Mouse (Mus musculus): ENCODE data around the gene Cd2bp2. TPM values are rescaled to one million over a fixed set of nuclear protein-coding genes. Genes with fewer than 3 reads are reported as not detected.

Gene Cd2bp2
- 58.1 and 71.9 TPM in 2 replicates for polyA plus RNA-seq (2014; fragmentation: Nextera tagmentation; extraction: Ambion mirVana)

DNA sequence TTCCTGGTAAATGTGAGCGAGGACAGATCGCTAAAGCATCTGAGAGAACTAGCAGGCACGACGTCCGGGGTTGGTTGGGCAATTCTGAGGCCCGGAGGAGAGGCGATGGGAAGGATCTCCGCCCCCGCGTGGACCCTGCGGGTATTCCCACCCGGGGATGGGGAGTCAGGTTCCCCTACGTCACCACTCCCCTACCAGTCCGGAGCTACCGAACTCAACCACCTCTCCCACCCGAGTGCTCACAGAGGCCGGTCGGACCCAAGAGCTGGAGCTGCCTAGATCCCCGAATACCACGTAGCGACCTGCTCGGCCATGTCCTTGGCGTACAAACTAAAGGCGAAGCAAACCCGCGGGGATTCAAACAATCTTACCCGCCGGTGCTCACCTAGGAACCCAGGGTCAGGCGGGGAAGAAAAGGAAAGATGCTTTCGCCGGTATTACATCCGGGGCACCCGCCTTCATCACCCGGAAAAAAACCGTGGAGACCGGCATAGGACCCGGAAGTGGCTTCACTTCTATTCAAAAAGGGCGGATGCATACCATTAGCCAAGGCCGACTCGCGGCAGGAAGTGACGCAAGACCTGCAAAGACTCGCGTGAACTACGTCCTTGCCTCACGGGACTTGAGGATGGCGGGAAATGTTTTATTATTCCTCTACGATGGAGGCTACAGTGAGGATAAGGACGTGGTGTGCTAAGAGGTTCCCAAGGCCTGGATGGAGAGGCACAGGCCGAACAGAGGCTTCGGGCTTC is at the start of gene Cd2bp2:
TSS of gene Cd2bp2 (minus strand) at position 507 of the 752 bp plus-strand sequence.
- H3K4me2 ChIP-seq (ENCODE audit: low read depth, low read length): peak within 1 kb of the TSS; percentile 88
- under 1% methylated on average over 51 of the region's 51 CpGs for WGBS

DNA sequence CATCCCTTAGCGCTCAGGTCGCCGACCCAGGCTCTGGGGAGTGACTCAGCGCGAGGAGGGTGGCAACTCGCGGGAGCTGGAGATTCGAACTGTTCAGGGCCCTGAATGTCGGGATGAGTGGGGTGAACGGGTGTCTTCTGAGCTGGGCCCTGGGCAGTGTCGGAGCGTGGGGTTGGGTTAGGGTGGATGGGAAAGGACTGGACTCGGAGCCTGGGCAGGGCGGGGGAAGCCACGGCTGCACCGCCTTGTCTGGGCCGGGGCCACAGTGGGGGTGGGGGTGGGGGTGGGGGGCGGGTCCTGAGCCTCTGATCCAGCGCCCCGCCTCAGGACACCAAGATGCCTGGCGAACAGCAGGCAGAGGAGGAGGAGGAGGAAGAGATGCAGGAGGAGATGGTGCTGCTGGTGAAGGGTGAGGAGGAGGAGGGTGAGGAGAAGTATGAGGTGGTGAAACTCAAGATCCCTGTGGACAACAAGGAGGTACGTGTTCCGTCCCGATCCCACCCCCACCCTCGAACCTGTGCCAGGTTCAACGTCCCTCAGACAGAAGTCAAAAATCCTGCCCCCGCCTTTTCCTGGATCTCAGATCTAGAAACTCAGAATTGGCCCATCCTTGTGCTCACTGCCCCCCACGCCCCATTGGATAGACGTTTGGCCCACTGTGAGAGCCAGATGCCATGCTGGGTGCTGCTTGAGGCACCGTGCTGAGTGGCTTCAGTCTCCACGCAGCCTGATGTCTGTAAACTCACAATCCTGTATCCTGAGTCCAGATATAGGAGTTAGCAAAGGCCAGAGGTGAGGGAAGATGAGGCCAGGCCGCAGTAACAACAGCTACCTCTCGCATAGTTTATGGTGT is 49.0 kb upstream of the Cd2bp2 start:
- peak overlapping the region; percentile 76 for H3K4me2 ChIP-seq (ENCODE audit: low read depth, low read length)
- 14% methylated on average over 27 of the region's 33 CpGs for WGBS
- peaks cover 24% of the 10 kb centered on the region for H3K4me1 ChIP-seq (ENCODE audit: control insufficient read depth, insufficient read depth, low read length)

More for the DNA sequence above, at the start of gene Cd2bp2:
- Histone ChIP-seq H3K27me3 (ENCODE audit: control insufficient read depth, insufficient read depth, low read length) (no peaks in the 10 kb centered on the region), H3K27ac (ENCODE audit: low read depth, low read length) (peak within 1 kb of the TSS; percentile 85), H3K9me3 (ENCODE audit: control insufficient read depth, low read length) (no peaks in the 10 kb centered on the region), H3K4me1 (ENCODE audit: control insufficient read depth, insufficient read depth, low read length) (peaks cover 16% of the 10 kb centered on the region), H3K36me3 (ENCODE audit: control insufficient read depth, insufficient read depth, low read length) (peaks cover 68% of the 10 kb centered on the region), H3K4me3 (ENCODE audit: low read depth, low read length) (peak within 1 kb of the TSS; percentile 62), H3K9ac (replicated peaks; ENCODE audit: low read depth, low read length) (peak within 1 kb of the TSS; percentile 69)
- peak; percentile 96 for ATAC-seq (ENCODE audit: low read depth)

DNA sequence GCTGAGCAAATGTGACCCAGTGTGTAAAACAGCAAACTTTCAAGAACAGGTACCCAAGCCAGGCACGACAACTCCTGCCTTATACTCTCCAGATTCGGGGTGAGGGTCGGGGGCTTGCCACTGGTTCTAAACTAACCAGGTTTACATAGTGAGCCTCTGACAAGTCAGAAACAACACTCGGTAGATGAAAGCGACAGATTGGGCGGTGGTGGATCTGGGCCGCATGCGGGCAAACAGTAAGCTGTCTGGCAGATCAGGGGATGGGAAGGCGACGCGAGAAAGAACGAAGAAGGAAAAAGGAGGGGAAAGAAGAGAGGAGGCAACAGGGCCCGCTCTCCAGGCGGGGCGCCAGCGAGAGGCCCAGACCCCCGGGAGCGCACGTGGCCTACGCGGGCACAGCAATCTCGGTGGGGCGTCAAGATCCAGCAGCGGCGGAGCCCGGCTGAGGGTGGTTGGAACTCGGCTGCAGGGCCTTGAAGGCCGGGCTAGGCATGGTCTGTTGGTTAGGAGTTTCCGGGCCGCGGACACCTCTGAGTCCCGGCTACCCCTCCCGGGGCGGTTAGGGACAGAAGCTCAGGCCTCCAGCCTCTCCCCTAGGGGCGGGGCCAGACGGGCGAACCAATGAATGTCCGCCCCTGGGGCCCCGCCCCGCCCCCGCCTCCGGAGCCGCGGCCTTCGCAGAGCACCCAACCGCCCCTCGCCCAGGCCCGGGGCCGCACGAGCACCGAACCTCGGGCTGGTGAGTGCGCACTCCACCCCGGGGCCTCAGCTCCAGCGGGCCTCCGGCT is 48.2 kb upstream of the Cd2bp2 start, which contains the start of gene Zfp771:
TSS of gene Zfp771 (plus strand) at position 405 of the 788 bp plus-strand sequence.
- WGBS: under 1% methylated on average over 48 of the region's 56 CpGs
- H3K4me2 ChIP-seq (ENCODE audit: low read depth, low read length): peak within 1 kb of the TSS; percentile 76

More for the DNA sequence above, 49.0 kb upstream of the Cd2bp2 start:
- Histone ChIP-seq H3K27me3 (ENCODE audit: control insufficient read depth, insufficient read depth, low read length) (no peaks in the 10 kb centered on the region), H3K9ac (replicated peaks; ENCODE audit: low read depth, low read length) (peak overlapping the region; percentile 88), H3K9me3 (ENCODE audit: control insufficient read depth, low read length) (no peaks in the 10 kb centered on the region), H3K27ac (ENCODE audit: low read depth, low read length) (peak overlapping the region; percentile 82), H3K36me3 (ENCODE audit: control insufficient read depth, insufficient read depth, low read length) (0 out of 2 replicates have a peak, but pooled peaks cover 3% of the 10 kb centered on the region), H3K4me3 (ENCODE audit: low read depth, low read length) (peak overlapping the region; percentile 90)
- peak; percentile 69 for ATAC-seq (ENCODE audit: low read depth)

DNA sequence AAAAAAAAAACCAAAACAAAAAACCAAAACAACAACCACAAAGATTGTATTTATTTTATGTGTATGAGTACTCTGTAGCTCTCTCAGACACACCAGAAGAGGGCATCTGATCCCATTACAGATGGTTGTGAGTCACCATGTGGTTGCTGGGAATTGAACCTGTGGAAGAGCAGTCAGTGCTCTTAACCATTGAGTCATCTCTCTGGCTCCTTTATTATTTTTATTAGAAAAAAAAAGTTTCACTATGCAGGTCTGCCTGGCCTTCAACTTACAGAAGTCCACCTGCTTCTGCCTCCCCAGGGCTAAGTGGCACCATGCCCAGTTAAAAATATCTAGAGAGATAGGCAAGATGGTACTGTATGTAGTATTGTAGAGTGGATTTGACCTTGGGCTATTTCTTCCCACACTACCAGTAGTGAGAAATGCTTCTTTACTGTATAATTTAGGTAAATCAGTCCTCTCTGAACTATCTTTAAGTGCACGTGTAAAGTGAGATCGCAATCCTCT is 47.6 kb upstream of the Cd2bp2 start:
- no peaks in the 10 kb centered on the region for H3K27me3 ChIP-seq (ENCODE audit: control insufficient read depth, insufficient read depth, low read length)
- ATAC-seq (ENCODE audit: low read depth): no peak
- WGBS: 39% methylated on average over 2 of the region's 2 CpGs
- H3K27ac ChIP-seq (ENCODE audit: low read depth, low read length): peak overlapping the region; percentile 82
- H3K4me1 ChIP-seq (ENCODE audit: control insufficient read depth, insufficient read depth, low read length): peaks cover 24% of the 10 kb centered on the region
- H3K9ac ChIP-seq (replicated peaks; ENCODE audit: low read depth, low read length): peak overlapping the region; percentile 88; the same call in 1 of the 2 replicates
- peak overlapping the region; percentile 90 for H3K4me3 ChIP-seq (ENCODE audit: low read depth, low read length)
- peak overlapping the region; percentile 76 for H3K4me2 ChIP-seq (ENCODE audit: low read depth, low read length)
- H3K9me3 ChIP-seq (ENCODE audit: control insufficient read depth, low read length): no peaks in the 10 kb centered on the region
- H3K36me3 ChIP-seq (ENCODE audit: control insufficient read depth, insufficient read depth, low read length): 0 out of 2 replicates have a peak, but pooled peaks cover 4% of the 10 kb centered on the region

More for the DNA sequence above, 48.2 kb upstream of the Cd2bp2 start, which contains the start of gene Zfp771:
- 0 out of 2 replicates have a peak, but pooled peaks cover 3% of the 10 kb centered on the region for H3K36me3 ChIP-seq (ENCODE audit: control insufficient read depth, insufficient read depth, low read length)
- peaks cover 24% of the 10 kb centered on the region for H3K4me1 ChIP-seq (ENCODE audit: control insufficient read depth, insufficient read depth, low read length)
- H3K27me3 ChIP-seq (ENCODE audit: control insufficient read depth, insufficient read depth, low read length): no peaks in the 10 kb centered on the region
- H3K4me3 ChIP-seq (ENCODE audit: low read depth, low read length): peak within 1 kb of the TSS; percentile 90
- H3K9ac ChIP-seq (replicated peaks; ENCODE audit: low read depth, low read length): peak within 1 kb of the TSS; percentile 88
- peak within 1 kb of the TSS; percentile 82 for H3K27ac ChIP-seq (ENCODE audit: low read depth, low read length)
- ATAC-seq (ENCODE audit: low read depth): peak; percentile 95
- no peaks in the 10 kb centered on the region for H3K9me3 ChIP-seq (ENCODE audit: control insufficient read depth, low read length)

DNA sequence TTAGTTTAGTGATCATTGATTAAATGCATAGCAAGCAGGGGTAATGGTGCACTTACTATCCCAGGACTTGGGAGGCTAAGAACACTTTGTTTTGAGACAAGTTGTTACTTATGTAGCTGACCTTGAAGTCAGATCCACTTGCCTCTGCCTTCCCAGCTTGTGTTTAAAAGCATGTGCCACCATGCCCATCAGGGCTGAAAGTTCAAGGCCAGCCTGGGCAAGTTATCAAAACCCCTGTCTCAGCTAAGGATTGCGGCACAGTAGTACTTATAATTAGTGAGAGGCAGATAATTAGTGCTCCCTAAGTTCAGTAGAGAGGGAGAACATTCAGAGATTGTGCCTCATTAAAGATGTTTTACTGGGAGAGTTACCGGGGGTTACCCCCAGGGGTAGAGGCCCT is 38.9 kb upstream of the Cd2bp2 start:
- WGBS: 90% methylated on average over 2 of the region's 2 CpGs
- no peak for ATAC-seq (ENCODE audit: low read depth)
- Histone ChIP-seq H3K4me2 (ENCODE audit: low read depth, low read length) (0 out of 2 replicates have a peak overlapping the region, but pooled peaks have one; percentile 0), H3K27me3 (ENCODE audit: control insufficient read depth, insufficient read depth, low read length) (0 out of 2 replicates have a peak, but pooled peaks cover 2% of the 10 kb centered on the region), H3K4me3 (ENCODE audit: low read depth, low read length) (no peak overlapping the region), H3K4me1 (ENCODE audit: control insufficient read depth, insufficient read depth, low read length) (peaks cover 22% of the 10 kb centered on the region), H3K9me3 (ENCODE audit: control insufficient read depth, low read length) (no peaks in the 10 kb centered on the region), H3K36me3 (ENCODE audit: control insufficient read depth, insufficient read depth, low read length) (peaks cover 23% of the 10 kb centered on the region), H3K27ac (ENCODE audit: low read depth, low read length) (no peak overlapping the region), H3K9ac (replicated peaks; ENCODE audit: low read depth, low read length) (no peak overlapping the region)

DNA sequence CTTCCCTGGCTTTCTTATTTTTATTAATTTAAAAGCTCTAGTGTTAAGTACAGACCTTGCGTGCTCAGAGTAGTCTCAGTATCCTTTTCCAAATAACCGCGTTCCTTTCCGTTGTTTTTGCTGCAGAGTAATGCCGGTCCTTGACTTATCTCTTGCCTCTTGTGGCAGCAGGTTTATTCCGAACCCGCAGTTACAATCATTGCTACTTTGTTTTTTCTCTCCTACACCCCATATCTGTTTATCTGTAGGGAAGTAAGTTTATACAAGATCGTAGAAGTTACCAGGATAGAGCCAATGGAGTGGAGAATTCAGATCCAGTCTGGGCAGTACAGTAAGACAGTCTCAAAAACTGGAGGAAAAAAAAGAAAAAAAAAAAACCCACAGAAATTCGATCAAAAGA is 37.9 kb upstream of the Cd2bp2 start:
- Histone ChIP-seq H3K27ac (ENCODE audit: low read depth, low read length) (peak overlapping the region; percentile 98), H3K4me1 (ENCODE audit: control insufficient read depth, insufficient read depth, low read length) (peaks cover 22% of the 10 kb centered on the region), H3K27me3 (ENCODE audit: control insufficient read depth, insufficient read depth, low read length) (0 out of 2 replicates have a peak, but pooled peaks cover 2% of the 10 kb centered on the region), H3K9ac (replicated peaks; ENCODE audit: low read depth, low read length) (peak overlapping the region; percentile 96), H3K4me3 (ENCODE audit: low read depth, low read length) (peak overlapping the region; percentile 99), H3K36me3 (ENCODE audit: control insufficient read depth, insufficient read depth, low read length) (peaks cover 21% of the 10 kb centered on the region), H3K4me2 (ENCODE audit: low read depth, low read length) (peak overlapping the region; percentile 74), H3K9me3 (ENCODE audit: control insufficient read depth, low read length) (no peaks in the 10 kb centered on the region)
- ATAC-seq (ENCODE audit: low read depth): no peak
- WGBS: 6% methylated on average over 9 of the region's 9 CpGs

DNA sequence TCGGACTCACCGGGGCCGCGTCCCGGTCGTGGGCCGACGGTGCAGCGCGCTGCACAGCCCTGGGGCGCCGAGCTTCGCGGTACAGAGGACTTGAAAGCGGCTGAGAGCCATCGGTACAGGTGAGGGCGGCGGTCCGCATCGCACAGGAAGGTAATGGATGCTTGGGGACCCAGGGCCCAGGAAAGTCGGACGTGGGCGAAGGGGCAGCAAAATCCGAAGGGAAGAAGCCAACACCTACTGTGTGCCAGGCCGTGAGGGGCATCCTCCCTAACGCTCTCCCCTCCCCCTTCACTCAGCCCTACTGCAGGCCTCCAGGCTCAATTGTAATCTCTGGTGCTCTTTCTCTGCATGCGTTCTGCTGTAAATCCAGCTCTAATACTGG is 37.5 kb upstream of the Cd2bp2 start:
- under 1% methylated on average over 27 of the region's 27 CpGs for WGBS
- H3K9ac ChIP-seq (replicated peaks; ENCODE audit: low read depth, low read length): peak overlapping the region; percentile 96

More for the DNA sequence above, 37.5 kb upstream of the Cd2bp2 start:
- peaks cover 20% of the 10 kb centered on the region for H3K36me3 ChIP-seq (ENCODE audit: control insufficient read depth, insufficient read depth, low read length)
- peaks cover 22% of the 10 kb centered on the region for H3K4me1 ChIP-seq (ENCODE audit: control insufficient read depth, insufficient read depth, low read length)
- ATAC-seq (ENCODE audit: low read depth): peak; percentile 45
- H3K27me3 ChIP-seq (ENCODE audit: control insufficient read depth, insufficient read depth, low read length): 0 out of 2 replicates have a peak, but pooled peaks cover 2% of the 10 kb centered on the region
- peak overlapping the region; percentile 99 for H3K4me3 ChIP-seq (ENCODE audit: low read depth, low read length)
- peak overlapping the region; percentile 74 for H3K4me2 ChIP-seq (ENCODE audit: low read depth, low read length)
- H3K27ac ChIP-seq (ENCODE audit: low read depth, low read length): peak overlapping the region; percentile 98
- no peaks in the 10 kb centered on the region for H3K9me3 ChIP-seq (ENCODE audit: control insufficient read depth, low read length)
